In genomic region chr15:88906347-88906746, GRCm38 (mm10) we compare ENCODE assay signal across 24 mouse cellular contexts. TPM values are rescaled to one million over a fixed set of nuclear protein-coding genes. Genes with fewer than 3 reads are reported as not detected.
"Had no signal": no experiment of that assay in that cellular context is flagged by ENCODE, and none has a peak within 500 bp of the region (broad histone marks: within the 10 kb centered on the region; RNA-seq: fewer than 3 reads in every experiment).

No protein-coding gene starts in this region.

- DNase-seq: lung, adult 18-20 months; lung, embryonic 14.5 days; lung, postnatal 10 days; lung, postnatal 4 days; midbrain, embryonic 14.5 days; retina, postnatal 1 day; right cerebral cortex, adult 18-20 months; right cerebral cortex, postnatal 14 days; thymus, adult 2 months; thymus, postnatal 14 days; thymus, postnatal 36 days had no signal

- H3K36me3 ChIP-seq: midbrain, embryonic 10.5 days; midbrain, embryonic 12.5 days; neural tube, embryonic 13.5 days; neural tube, embryonic 15.5 days; stomach, embryonic 15.5 days had no signal

- H3K27ac ChIP-seq: midbrain, embryonic 10.5 days; midbrain, embryonic 12.5 days; neural tube, embryonic 13.5 days; neural tube, embryonic 15.5 days; stomach, embryonic 15.5 days; stomach, postnatal 0 days had no signal

- H3K27me3 ChIP-seq: midbrain, embryonic 12.5 days; neural tube, embryonic 13.5 days; neural tube, embryonic 15.5 days; stomach, embryonic 15.5 days had no signal

- H3K4me2 ChIP-seq: lung, embryonic 14.5 days; midbrain, embryonic 12.5 days; neural tube, embryonic 13.5 days; neural tube, embryonic 15.5 days; stomach, embryonic 15.5 days had no signal

- H3K9ac ChIP-seq: lung, embryonic 14.5 days; midbrain, embryonic 12.5 days; neural tube, embryonic 13.5 days; neural tube, embryonic 15.5 days; stomach, embryonic 15.5 days had no signal

- H3K4me3 ChIP-seq: midbrain, embryonic 10.5 days; midbrain, embryonic 12.5 days; myocyte; neural tube, embryonic 13.5 days; neural tube, embryonic 15.5 days; stomach, embryonic 15.5 days had no signal

- ATAC-seq: midbrain, embryonic 16.5 days had no signal

- H3K4me1 ChIP-seq: midbrain, embryonic 10.5 days; midbrain, embryonic 12.5 days; neural tube, embryonic 13.5 days; neural tube, embryonic 15.5 days; stomach, embryonic 15.5 days had no signal

- H3K9me3 ChIP-seq: midbrain, embryonic 10.5 days; midbrain, embryonic 12.5 days; neural tube, embryonic 13.5 days; neural tube, embryonic 15.5 days; stomach, embryonic 15.5 days had no signal

RNA-seq across cellular contexts. Expression of gene Ttll8, which starts 47.9 kb away (rescaled TPM):
- total RNA-seq: megakaryocyte, adult 5-6 weeks; megakaryocyte-erythroid progenitor cell, adult 5-6 weeks had no signal
- polyA plus RNA-seq: lung, embryonic 14.5 days; lung, embryonic 16.5 days; midbrain, embryonic 10.5 days; midbrain, embryonic 12.5 days; midbrain, embryonic 14.5 days; myocyte; neural tube, embryonic 11.5 days; neural tube, embryonic 13.5 days; spleen, adult 2 months; stomach, embryonic 15.5 days; stomach, postnatal 0 days had no signal
